Mouse (Mus musculus): Measurements from ENCODE around the gene Gxylt2.
A peak's percentile ranks its signal among the peaks of the same experiment; 100 is the strongest.

Gene Gxylt2

DNA sequence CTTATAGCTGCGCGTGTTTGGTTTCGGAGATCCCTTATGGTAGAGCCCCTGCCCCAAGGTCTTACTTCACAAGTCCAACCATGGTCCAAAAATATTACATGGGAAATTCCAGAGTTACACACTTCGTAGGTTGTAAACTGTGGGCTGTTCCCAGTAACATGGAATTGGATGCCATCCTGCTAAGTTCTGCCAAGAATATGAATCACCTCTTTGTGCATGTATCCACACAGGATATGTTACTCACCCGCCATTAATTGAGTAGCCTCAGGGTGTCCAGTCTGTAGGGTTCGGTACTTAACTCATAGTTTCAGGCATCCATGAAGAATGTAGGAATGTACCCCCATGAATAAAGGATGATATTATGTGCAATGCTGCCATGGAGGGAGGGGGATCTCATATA lies 94.8 kb downstream of the Gxylt2 start:
- no peak for DNase-seq (ENCODE audit: low spot score in 2 of 2)

DNA sequence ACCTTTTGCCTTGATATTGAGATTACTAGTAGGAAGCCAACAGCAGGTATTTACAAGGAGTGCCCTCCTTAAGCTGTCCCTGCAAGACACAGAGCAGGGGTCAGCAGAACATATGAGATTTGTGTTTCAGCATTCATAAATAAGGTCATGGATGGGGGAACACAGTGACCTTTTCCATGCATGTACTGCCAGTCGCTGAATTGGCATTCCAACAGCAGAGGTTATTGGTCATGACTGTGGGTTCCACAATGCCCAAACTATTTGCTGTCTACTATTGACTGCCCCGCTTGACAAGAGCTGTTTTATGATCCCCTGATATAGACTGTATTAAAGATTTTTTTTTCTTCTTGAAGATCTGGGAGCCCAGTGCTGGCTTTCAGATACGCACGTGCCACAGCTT lies 95.2 kb downstream of the Gxylt2 start:
- DNase-seq (ENCODE audit: low spot score in 2 of 2): no peak

DNA sequence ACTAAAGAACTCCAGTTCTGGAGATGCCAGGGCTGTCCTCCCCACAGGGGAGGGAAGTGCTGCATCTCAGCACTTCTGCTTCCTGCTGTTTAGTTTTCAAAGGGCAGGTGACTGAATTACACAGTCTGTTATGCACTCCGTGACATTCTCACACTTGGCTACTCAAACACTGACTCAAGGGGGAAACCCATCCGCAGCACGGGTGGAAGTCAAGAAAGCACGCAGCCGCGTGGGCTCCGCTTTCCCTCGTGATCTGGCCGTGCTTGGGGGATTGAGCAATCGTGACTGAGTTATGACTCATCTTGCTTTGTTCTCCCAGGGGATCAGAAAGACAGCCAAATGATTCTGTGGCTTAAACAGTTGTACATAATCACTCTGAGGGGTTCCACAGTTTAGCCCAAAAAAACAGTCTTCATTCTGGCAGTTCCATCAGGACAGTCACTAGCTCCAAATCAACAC lies 96.0 kb downstream of the Gxylt2 start:
- DNase-seq (ENCODE audit: low spot score in 2 of 2): no peak

DNA sequence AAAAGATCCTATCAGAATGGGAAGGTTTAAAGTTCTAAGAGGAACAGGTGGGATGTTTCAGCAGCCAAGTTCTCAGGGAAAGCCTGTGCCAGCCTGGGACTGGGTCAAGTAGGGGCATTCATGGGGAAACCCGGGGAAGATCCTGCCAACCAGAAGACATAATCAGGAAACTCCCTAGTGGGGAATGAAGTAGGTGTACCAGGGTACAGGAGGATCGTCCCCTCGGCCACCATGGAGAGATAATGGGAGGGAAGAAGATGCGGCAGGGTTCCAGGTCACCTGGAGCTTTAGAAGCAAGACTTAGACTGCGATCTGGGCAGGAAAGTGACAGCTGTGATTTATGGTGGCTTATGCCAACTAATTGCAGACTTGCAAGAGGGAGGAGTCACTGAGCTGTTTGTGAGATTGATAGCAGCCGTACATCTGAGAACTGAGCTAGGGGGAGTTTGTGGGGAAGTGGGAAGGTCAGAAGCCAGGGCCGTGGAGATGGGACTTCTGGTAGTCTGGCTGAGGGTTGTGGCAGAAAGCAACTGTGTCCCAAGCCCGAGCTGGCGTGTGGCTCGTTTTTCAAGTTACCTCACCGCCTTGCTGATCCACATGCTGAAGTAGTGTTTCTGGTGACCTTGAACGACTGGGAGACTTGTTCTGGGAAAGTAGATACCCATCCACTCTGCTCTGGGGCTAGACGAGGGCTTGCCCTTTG lies 98.0 kb downstream of the Gxylt2 start:
- DNase-seq (ENCODE audit: low spot score in 2 of 2): no peak

DNA sequence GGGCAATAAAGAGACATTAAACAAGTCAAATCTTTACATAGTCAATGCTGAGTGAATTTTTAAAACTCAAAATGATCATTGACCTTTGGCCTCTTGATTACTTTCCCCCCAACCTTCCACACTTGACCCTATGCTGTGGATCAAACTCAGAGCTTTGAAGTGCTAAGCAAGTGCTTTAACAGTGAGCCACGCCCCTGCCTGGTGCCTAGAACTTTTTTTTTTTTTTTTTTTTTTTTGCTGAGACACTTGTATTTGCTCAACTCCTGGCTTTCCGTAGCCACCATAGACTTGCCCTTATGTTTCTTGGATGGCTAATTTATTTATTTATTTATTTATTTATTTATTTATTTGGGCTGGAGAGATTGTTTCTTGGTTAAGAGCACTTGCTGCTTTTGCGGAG lies 98.7 kb downstream of the Gxylt2 start:
- DNase-seq (ENCODE audit: low spot score in 2 of 2): no peak

DNA sequence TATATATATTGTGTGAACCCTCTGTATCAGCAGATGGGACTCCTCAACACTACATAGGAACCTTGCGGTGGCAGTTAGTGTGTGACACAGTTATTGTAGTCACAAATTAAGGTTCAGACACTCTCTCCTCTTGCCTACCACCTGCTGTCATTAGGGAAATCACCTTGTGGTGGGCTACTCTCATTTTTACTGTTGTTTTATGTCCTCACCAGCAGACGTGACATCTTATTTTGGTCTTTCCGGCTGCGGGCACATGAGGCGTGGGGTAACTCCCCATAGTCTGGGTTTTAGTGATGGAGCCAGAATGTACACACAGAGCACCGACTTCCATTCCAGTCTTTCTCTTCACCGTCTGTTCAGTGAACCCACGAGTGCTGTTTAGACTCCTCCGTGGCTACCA lies 102.7 kb downstream of the Gxylt2 start:
- DNase-seq (ENCODE audit: low spot score in 2 of 2): no peak

DNA sequence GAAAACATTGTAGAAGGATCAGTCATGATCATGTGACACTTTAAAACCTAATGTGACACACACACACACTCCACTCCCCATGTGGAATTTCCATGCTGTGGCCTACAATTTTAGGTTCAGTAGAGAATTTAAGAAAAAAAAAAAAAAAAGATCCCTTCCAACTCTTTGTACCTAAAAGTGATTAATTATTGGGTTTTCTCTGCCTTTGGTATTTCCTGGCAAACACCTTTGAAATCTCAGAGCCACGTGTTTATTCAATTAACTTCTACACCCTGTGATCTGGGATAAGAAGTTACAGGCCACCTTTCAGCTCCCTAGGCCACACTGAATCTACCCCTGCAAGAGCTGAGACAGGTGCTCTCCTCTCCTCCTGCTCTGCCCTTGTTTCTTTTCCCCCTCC lies 103.2 kb downstream of the Gxylt2 start:
- DNase-seq (ENCODE audit: low spot score in 2 of 2): no peak

DNA sequence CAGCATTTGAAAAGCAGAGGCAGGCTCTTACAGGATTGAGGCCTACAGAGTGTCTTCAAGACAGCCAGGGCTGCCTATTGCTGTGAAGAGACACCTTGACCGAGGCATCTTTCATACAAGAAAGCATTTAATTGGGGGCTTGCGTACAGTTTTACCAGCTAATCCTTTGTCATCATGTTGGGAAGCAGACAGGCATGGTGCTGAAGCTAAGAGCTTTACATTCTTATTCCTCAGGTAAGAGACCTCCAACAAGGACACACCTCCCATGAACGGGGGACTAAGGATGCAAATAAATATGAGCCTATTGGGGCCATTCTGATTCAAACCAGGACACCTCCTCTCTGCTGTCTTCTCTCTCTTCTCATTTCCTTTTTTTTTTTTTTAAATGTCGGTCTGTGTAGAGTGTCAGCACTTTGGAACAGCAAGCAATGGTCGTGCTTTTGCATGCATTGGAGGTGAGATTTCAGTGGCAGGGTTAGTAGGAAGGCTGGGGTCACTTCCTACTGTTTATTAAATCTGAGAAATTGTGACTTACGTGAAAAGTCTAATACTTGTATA lies 103.8 kb downstream of the Gxylt2 start:
- no peak for DNase-seq (ENCODE audit: low spot score in 2 of 2)

DNA sequence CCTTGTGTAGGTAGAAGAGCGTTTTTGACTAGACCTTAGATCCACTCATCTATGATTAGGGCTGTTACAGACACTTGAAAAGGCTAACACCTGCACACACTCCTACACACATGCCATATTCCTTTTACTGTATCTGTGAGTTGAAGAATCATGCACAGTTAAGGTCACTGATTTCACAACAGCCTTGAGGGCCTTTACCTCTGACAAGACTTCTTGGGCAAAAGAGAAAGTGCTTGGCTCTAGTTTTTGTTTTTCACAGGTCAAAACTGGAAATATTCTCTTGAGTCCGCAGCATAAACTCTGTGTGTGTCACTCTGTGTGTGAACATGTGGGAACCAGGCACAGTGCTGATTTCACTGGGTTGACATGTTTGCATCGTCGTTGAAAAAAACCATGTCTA lies 105.6 kb downstream of the Gxylt2 start:
- DNase-seq (ENCODE audit: low spot score in 2 of 2): no peak

DNA sequence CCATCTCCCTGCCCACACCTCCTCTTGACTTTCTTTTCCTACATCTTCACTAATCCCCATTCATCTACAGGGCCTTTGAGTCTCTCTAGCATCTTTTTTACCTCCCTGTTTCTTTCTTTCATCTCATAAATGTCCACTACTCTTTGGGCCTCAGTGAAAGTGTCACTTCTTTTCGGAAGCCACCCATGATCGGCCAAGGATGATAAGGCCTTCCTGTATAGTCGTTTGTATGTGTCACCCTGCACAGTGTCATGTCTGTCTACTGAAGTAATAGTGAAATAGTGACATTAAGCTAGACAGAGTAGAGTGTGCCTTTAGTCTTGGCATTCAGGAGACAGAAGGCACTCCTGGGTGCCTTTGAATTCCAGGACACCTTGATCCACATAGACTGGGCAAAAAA lies 107.2 kb downstream of the Gxylt2 start:
- DNase-seq (ENCODE audit: low spot score in 2 of 2): no peak

DNA sequence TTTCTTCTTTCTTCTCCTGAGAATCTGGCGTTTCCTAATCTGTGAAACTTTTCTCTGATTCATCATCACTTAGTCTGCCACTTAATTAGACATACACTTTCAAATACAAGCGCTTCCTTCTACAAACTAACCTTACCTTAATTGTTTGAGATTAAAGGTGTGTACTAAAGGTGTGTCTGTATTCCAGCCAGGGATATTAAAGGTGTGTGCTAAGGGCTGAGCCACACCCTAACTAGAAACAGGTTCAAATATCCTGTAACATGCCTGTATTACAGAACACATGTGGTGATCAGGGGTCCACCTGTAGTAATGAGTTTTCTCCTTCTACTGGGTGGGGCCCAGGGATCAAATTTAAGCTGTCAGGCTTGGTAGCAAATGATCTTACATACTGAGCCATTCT lies 116.8 kb downstream of the Gxylt2 start:
- no peak for DNase-seq (ENCODE audit: low spot score in 2 of 2)

DNA sequence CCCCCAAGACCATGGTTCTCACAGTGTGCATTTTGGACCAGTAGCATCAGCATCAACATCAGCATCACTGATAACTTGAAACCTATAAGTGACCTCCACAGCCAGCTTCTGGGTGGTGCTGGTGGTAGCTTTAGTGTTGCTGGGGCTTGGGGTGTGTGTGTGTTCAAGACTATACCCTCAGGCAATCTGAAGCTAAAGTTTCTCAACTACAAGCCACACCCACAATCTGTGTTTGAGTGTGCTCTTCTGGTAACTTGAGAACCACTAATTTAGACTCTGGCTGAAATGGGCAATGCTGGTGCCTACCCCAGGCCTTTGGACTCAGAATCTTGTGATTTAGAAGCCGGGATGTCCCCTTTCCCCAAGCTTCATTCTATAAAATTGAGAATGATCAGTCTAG lies 118.8 kb downstream of the Gxylt2 start:
- DNase-seq (ENCODE audit: low spot score in 2 of 2): no peak

DNA sequence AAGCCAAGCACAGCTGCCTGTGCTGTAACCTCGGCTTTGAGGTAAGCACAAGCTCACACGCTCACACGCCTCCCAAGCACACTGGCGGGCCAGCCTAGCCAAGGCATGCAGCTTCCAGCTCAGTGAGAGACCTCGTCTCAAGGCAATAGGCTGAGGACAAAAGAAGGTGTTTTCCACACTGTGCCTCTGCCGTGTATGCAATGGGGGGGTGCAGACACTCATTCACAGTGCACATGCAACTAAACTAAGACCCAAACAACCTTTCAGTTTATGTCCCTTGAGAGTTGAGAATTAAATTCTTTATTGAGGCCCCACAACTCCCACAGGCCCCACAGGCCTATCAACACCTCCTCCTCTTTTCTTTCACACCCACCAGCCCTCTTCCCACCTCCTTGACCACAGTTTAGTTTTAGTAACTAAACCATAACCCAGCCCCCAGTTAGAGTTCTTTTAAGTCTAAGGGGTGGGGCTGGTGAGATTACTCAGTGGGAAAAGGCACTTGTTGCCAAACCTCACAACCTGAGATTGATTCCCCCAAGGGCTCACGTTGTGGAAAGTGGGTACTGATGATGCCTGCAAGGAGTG lies 119.9 kb downstream of the Gxylt2 start:
- DNase-seq (ENCODE audit: low spot score in 2 of 2): no peak

DNA sequence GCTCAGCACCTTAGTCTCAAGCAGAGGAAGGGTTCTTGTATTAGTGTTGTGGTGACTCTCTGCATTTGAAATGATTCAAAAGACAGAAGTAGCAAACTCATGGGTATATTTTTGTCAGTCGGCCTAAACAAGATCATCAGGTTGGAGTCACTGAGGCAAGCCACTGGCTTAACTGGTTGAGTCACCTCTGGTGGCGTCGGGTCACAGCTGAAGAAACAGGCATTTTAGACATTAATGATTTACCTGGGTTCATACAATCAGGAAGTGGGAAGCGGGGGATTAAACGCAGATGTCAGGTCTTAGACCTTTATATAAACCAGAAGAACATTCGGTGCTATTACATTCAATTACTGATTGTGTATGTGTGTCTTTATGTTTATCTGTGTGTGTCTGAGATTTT lies 121.5 kb downstream of the Gxylt2 start:
- DNase-seq (ENCODE audit: low spot score in 2 of 2): no peak

DNA sequence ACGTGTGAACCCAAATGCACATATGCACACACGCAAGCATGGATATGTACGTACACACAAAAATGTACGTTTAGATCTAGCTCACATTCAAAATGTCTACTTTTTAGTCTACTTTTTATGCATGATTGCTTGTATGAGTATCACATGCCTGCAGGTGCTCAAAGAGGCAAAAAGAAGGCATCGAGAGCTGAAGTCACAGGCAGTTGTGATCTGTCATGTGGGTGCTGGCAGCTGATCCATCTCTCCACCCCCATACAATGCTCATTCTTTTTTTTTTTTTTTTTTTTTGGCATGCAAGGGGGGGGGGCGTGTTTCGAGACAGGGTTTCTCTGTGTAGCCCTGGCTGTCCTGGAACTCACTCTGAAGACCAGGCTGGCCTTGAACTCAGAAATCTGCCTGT lies 124.0 kb downstream of the Gxylt2 start:
- no peak for DNase-seq (ENCODE audit: low spot score in 2 of 2)

DNA sequence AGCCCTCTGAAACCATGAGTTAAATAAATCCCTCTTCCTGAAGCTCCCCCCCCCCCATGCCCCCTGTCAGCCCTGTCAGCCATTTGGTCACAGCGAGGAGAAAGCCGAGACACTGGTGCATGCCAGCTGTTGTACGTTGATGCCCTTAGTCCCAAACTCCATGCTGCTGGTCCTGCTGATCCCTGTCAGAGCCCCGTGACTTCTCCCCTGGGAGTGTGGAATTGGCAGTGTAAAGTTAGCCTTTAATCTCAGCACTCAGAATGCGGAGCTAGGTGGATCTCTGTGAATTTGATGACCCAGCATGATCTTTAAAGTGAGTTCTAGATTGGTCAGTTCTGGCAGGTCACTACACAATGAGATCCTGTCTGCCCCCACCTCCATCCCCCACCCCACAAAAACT lies 125.2 kb downstream of the Gxylt2 start:
- no peak for DNase-seq (ENCODE audit: low spot score in 2 of 2)

DNA sequence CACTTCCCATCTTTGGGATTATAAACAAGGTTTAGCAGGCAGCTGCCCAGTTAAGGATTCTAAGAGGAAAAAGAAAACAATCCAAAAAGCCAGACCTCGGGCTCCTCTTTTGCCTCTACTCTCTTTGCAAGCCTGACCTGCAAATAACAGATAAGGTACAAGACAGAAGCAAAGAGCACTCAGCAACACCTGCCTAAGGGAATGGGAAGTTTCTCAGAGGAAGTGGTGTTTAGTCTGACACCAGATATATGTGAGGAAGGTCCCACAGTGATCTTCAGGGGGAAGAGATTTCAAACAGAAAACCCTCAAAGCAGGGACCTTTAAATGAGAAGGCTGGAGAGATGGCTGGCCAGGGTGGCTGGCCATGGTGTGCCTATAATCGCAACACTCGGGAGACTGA lies 126.7 kb downstream of the Gxylt2 start:
- no peak for DNase-seq (ENCODE audit: low spot score in 2 of 2)

DNA sequence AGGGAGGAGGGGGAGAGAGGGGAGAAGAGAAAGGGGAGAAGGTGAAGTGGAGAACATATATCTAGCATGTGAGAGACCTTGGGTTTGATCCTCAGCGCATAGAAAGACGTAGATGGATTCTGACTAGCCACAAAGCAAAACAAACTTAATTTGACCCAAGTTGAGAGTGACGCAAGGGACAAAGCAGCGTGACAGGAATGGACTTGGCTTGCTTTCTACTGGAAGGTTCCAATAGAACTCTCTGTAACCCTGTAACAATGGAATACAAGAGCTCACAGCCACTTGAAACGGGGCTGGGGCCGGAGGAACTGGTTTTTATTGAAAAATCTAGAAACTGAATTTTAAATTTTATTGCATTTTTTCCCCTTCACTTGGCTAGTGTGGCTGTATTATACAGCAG lies 127.2 kb downstream of the Gxylt2 start:
- DNase-seq (ENCODE audit: low spot score in 2 of 2): no peak

DNA sequence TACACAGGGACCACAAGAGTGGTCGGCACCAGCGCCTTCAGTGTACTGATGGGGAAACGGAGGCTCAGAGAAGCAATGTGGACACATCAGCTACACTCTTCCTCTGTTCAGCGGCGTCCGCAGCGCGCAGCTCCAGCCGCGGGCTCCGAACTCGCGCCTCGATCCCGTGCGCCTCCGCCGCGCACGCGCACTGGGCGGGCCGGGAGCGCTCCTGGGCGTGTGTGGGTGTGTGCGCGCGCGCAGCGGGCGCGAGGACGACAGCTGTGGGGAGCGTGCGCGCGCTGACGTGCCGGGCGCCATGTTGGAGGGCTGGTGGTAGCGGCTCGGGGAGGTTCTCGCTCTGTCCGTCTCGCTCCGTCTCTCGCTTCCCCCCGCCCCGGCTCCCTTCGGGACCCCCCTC lies 128.8 kb downstream of the Gxylt2 start, which contains the start of gene Ppp4r2:
Gene Ppp4r2 (plus strand): TSS at position 268 of the 400 bp plus-strand sequence.
- DNase-seq (ENCODE audit: low spot score in 2 of 2): peak; percentile 88 to 94

DNA sequence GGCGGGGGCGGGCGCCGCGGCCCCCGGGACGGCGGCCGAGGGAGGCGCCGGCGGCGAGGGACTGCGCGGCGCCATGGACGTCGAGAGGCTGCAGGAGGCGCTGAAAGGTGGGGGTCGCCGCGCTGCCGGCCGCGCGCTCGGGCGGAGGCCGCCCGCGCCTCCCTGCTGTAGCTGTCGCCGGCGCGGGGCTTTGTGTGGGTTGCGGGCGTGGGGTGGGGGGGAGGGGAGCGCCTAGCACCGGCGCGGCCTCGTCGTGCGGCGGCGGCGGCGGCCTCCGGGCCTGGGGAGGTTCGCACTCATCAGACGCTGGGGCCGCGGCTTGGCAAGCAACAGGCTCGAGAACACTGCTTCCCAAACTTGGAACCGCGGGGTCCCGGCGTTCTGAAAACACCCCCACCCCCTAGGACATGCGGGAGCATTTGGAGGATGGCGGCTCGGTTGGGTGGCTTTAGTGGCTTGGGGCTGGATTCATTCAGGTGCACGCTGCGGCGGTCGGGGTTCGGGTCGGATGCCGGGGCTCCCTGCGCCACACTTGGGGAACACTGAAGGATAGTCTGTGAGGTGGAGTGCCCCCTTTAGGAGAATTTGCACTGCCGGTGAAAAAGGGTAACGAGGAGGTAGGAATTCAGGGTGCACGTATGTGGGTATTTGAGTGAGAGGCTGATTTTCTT lies 129.4 kb downstream of the Gxylt2 start:
- DNase-seq (ENCODE audit: low spot score in 2 of 2): peak; percentile 49 to 76

DNA sequence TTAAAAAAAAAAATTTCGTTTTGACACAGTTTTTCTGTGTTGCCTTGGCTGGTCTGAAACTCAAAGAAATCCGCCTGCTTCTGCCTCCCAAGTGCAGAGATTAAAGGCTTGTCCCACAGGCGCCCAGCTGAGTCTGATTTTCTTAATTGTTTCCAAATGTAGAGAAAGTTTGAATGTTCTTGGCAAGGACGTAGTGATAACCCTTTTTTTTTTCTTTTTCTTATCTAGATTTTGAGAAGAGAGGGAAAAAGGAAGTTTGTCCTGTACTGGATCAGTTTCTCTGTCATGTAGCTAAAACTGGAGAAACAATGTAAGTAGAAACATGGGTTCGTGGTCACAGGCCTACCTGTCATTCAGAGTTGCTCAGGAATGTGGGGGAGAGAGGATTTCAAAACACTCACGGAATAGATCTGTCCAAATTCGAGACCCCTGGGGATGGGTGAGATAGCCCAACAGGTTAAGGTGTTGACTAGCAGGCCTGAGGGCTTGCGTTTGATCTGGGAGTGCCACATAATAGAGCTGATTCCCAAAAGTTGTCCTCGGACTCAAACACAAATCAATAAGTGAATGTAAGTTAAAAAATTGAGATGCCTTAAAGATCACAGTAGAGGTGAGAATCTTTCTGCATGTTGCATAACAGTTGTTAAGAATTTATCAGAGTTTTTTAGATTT lies 130.1 kb downstream of the Gxylt2 start:
- no peak for DNase-seq (ENCODE audit: low spot score in 2 of 2)

DNA sequence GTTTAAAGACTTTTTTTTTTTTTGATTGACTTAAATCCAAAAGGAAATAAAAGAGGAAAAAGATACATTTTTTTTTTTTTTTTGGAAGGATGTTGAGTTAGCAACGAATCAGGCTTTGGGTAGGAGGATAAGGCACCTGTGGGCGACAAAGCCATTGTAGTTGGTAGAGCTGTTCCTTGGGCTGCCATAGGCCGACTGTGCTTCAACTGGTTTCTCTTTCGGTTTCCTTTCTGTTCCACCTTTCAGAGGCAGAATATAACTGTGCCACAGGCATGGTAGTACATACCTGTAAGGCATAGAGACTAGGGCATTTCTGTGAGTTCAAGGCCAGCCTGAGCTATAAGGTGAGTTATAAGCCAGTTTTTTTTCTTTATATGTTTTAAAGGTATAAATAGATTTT lies 140.5 kb downstream of the Gxylt2 start:
- DNase-seq (ENCODE audit: low spot score in 2 of 2): no peak
